24 mouse cellular contexts compared by ENCODE assay signal in genomic region chr11:24293860-24294531, GRCm38 (mm10).
"Had no signal": no experiment of that assay in that cellular context is flagged by ENCODE, and none has a peak within 500 bp of the region (broad histone marks: within the 10 kb centered on the region; RNA-seq: fewer than 3 reads in every experiment).

No protein-coding gene starts in this region.

- DNase-seq: gastrocnemius, postnatal 25 days; heart, postnatal 10 days; heart, postnatal 4 days; kidney, adult 11 months; kidney, adult 2 months; kidney, adult 9 months; kidney, postnatal 14 days; kidney, postnatal 36 days; layer of hippocampus, adult 9-11 months; layer of hippocampus, postnatal 36 days; liver; liver, embryonic 13.5 days had no signal

- ATAC-seq: hindbrain, postnatal 0 days had no signal

- H3K4me3 ChIP-seq: heart, embryonic 10.5 days; heart, embryonic 12.5 days; hindbrain, embryonic 10.5 days; hindbrain, embryonic 12.5 days; kidney, embryonic 15.5 days; limb, embryonic 10.5 days; limb, embryonic 12.5 days; liver, embryonic 13.5 days; liver, embryonic 15.5 days had no signal

- H3K27me3 ChIP-seq: hindbrain, embryonic 12.5 days; liver, embryonic 13.5 days; liver, embryonic 15.5 days had no signal

- H3K36me3 ChIP-seq: heart, embryonic 10.5 days; heart, embryonic 12.5 days; hindbrain, embryonic 10.5 days; hindbrain, embryonic 12.5 days; kidney, embryonic 15.5 days; limb, embryonic 10.5 days; limb, embryonic 12.5 days; liver, embryonic 13.5 days; liver, embryonic 15.5 days had no signal

- H3K9ac ChIP-seq: heart, embryonic 12.5 days; hindbrain, embryonic 12.5 days; hindbrain, embryonic 14.5 days; kidney, embryonic 15.5 days; limb, embryonic 12.5 days; liver, embryonic 13.5 days; liver, embryonic 15.5 days had no signal

- H3K27ac ChIP-seq: heart, embryonic 10.5 days; hindbrain, embryonic 12.5 days; hindbrain, embryonic 14.5 days; hindbrain, postnatal 0 days; kidney, embryonic 15.5 days; kidney, postnatal 0 days; liver, embryonic 13.5 days; liver, embryonic 15.5 days had no signal

- H3K9me3 ChIP-seq: heart, embryonic 10.5 days; heart, embryonic 12.5 days; hindbrain, embryonic 10.5 days; hindbrain, embryonic 12.5 days; kidney, embryonic 15.5 days; limb, embryonic 10.5 days; limb, embryonic 12.5 days; liver, embryonic 13.5 days; liver, embryonic 15.5 days had no signal

- H3K4me1 ChIP-seq: liver, embryonic 13.5 days; liver, embryonic 15.5 days had no signal

- H3K4me2 ChIP-seq: heart, embryonic 12.5 days; hindbrain, embryonic 12.5 days; hindbrain, embryonic 14.5 days; kidney, embryonic 15.5 days; limb, embryonic 12.5 days; liver, embryonic 11.5 days; liver, embryonic 13.5 days; liver, embryonic 15.5 days had no signal
